Mouse (Mus musculus): ENCODE measurements around the gene Pde11a. TPM values are rescaled to one million over a fixed set of nuclear protein-coding genes. Genes with fewer than 3 reads are reported as not detected.
"Not testable (repeated sequence)": the region's sequence is repeated elsewhere in the genome, so short reads cannot be mapped to it uniquely, and the experiment has no call there.

The Pde11a gene
- polyA plus RNA-seq, 1 experiment: 0.30 TPM

GRCm38 (mm10) chr2:75982626-75983025, 355.9 kb downstream of the Pde11a start:
- Histone ChIP-seq H3K4me3 (ENCODE audit: low read depth, low read length) (no peak overlapping the region), H3K27me3 (ENCODE audit: control insufficient read depth, insufficient read depth, low read length) (no peaks in the 10 kb centered on the region), H3K36me3 (ENCODE audit: control insufficient read depth, insufficient read depth, low read length) (no peaks in the 10 kb centered on the region), H3K27ac (ENCODE audit: insufficient read depth, low read depth, low read length) (no peak overlapping the region), H3K4me1 (ENCODE audit: control insufficient read depth, insufficient read depth, insufficient read length, low read length) (no peaks in the 10 kb centered on the region)
- 96% methylated on average over 4 of the region's 4 CpGs for WGBS
- TF ChIP-seq CTCF (IDR thresholded peaks at IDR 0.05; ENCODE audit: extremely low read depth, insufficient read length, insufficient replicate concordance, low read depth, low read length): no peak
- TF ChIP-seq POLR2A (IDR thresholded peaks at IDR 0.05; ENCODE audit: low read depth, low read length): no peak

- H3K27me3 ChIP-seq (ENCODE audit: control insufficient read depth, insufficient read depth, low read length); H3K4me1 ChIP-seq (ENCODE audit: control insufficient read depth, insufficient read depth, insufficient read length, low read length); H3K36me3 ChIP-seq (ENCODE audit: control insufficient read depth, insufficient read depth, low read length): not testable (repeated sequence)
- H3K4me3 ChIP-seq (ENCODE audit: low read depth, low read length): peak within 1 kb of the TSS; percentile 76
- WGBS: 3% methylated on average over 34 of the region's 34 CpGs
- H3K27ac ChIP-seq (ENCODE audit: insufficient read depth, low read depth, low read length): peak within 1 kb of the TSS; percentile 67
Observed at GRCm38 (mm10) chr2:75981440-75982081, 357.0 kb downstream of the Pde11a start, which contains the start of gene Ttc30a1. TSS of gene Ttc30a1 (minus strand) at chr2:75981967.

- H3K27me3 ChIP-seq (ENCODE audit: control insufficient read depth, insufficient read depth, low read length); H3K27ac ChIP-seq (ENCODE audit: insufficient read depth, low read depth, low read length); H3K4me1 ChIP-seq (ENCODE audit: control insufficient read depth, insufficient read depth, insufficient read length, low read length); H3K36me3 ChIP-seq (ENCODE audit: control insufficient read depth, insufficient read depth, low read length): not testable (repeated sequence)
- peak overlapping the region; percentile 76 for H3K4me3 ChIP-seq (ENCODE audit: low read depth, low read length)
- WGBS: 94% methylated on average over 13 of the region's 13 CpGs
Observed at GRCm38 (mm10) chr2:75980933-75981439, 357.6 kb downstream of the Pde11a start.

- not testable (repeated sequence) for H3K4me1 ChIP-seq (ENCODE audit: control insufficient read depth, insufficient read depth, insufficient read length, low read length); H3K4me3 ChIP-seq (ENCODE audit: low read depth, low read length); H3K36me3 ChIP-seq (ENCODE audit: control insufficient read depth, insufficient read depth, low read length); H3K27ac ChIP-seq (ENCODE audit: insufficient read depth, low read depth, low read length); H3K27me3 ChIP-seq (ENCODE audit: control insufficient read depth, insufficient read depth, low read length)
- 53% methylated on average over 24 of the region's 24 CpGs for WGBS
Observed at GRCm38 (mm10) chr2:75977752-75978368, 360.7 kb downstream of the Pde11a start, which contains the start of gene Ttc30a2. TSS of gene Ttc30a2 (minus strand) at chr2:75978170.

GRCm38 (mm10) chr2:75976070-75976469, 362.5 kb downstream of the Pde11a start:
- not testable (repeated sequence) for H3K27ac ChIP-seq (ENCODE audit: insufficient read depth, low read depth, low read length); H3K27me3 ChIP-seq (ENCODE audit: control insufficient read depth, insufficient read depth, low read length); H3K4me3 ChIP-seq (ENCODE audit: low read depth, low read length); H3K36me3 ChIP-seq (ENCODE audit: control insufficient read depth, insufficient read depth, low read length); H3K4me1 ChIP-seq (ENCODE audit: control insufficient read depth, insufficient read depth, insufficient read length, low read length)
- 83% methylated on average over 2 of the region's 2 CpGs for WGBS

- WGBS: 67% methylated on average over 9 of the region's 9 CpGs
- Histone ChIP-seq H3K4me3 (ENCODE audit: low read depth, low read length) (no peak overlapping the region), H3K36me3 (ENCODE audit: control insufficient read depth, insufficient read depth, low read length) (no peaks in the 10 kb centered on the region), H3K4me1 (ENCODE audit: control insufficient read depth, insufficient read depth, insufficient read length, low read length) (no peaks in the 10 kb centered on the region), H3K27me3 (ENCODE audit: control insufficient read depth, insufficient read depth, low read length) (no peaks in the 10 kb centered on the region), H3K27ac (ENCODE audit: insufficient read depth, low read depth, low read length) (no peak overlapping the region)
- TF ChIP-seq POLR2A (IDR thresholded peaks at IDR 0.05; ENCODE audit: low read depth, low read length) (no peak), CTCF (IDR thresholded peaks at IDR 0.05; ENCODE audit: extremely low read depth, insufficient read length, insufficient replicate concordance, low read depth, low read length) (no peak)
Observed at GRCm38 (mm10) chr2:75974131-75974530, 364.4 kb downstream of the Pde11a start.

- 12% methylated on average over 5 of the region's 5 CpGs for whole genome bisulfite sequencing
- H3K4me3 ChIP-seq (ENCODE audit: low read depth, low read length): no peak overlapping the region
Observed at GRCm38 (mm10) chr2:75964972-75965371, 373.6 kb downstream of the Pde11a start.

More at GRCm38 (mm10) chr2:75964972-75965371, 373.6 kb downstream of the Pde11a start:
- peaks cover 8% of the 10 kb centered on the region; the same call in 1 of the 2 replicates for H3K4me1 ChIP-seq (ENCODE audit: control insufficient read depth, insufficient read depth, insufficient read length, low read length)
- H3K36me3 ChIP-seq (ENCODE audit: control insufficient read depth, insufficient read depth, low read length): no peaks in the 10 kb centered on the region
- no peak overlapping the region for H3K27ac ChIP-seq (ENCODE audit: insufficient read depth, low read depth, low read length)
- TF ChIP-seq POLR2A (IDR thresholded peaks at IDR 0.05; ENCODE audit: low read depth, low read length) (no peak), CTCF (IDR thresholded peaks at IDR 0.05; ENCODE audit: extremely low read depth, insufficient read length, insufficient replicate concordance, low read depth, low read length) (peak; percentile 29; the same call in 1 of the 2 replicates)
- H3K27me3 ChIP-seq (ENCODE audit: control insufficient read depth, insufficient read depth, low read length): no peaks in the 10 kb centered on the region

Measured in small intestine, adult 2 months (tissue).